Mouse (Mus musculus) heart, embryonic 15.5 days (tissue): ENCODE measurements around the gene Fbxw24. TPM values are rescaled to one million over a fixed set of nuclear protein-coding genes. Genes with fewer than 3 reads are reported as not detected.

Experiments used
- polyA plus RNA-seq: library from polyadenylated mRNA; unstranded; fragments of >200 nt; fragmentation: Nextera tagmentation; extraction: Ambion mirVana; gene quantifications from 2 replicates; pipeline ENCODE4 v1.2.1, GENCODE M21; 2015

Gene Fbxw24
- polyA plus RNA-seq, 1 experiment from 2014 or later: not detected

Other genes starting within 250 kb of the Fbxw24 start
- not detected in 2 replicates for gene Fbxw22, start 221.8 kb downstream of the Fbxw24 start, polyA plus RNA-seq
- gene Fbxw16, start 176.9 kb downstream of the Fbxw24 start, polyA plus RNA-seq: not detected in 2 replicates
- not detected in 2 replicates for gene Fbxw19, start 130.2 kb downstream of the Fbxw24 start, polyA plus RNA-seq
- not detected in 2 replicates for gene Fbxw15, start 57.8 kb downstream of the Fbxw24 start, polyA plus RNA-seq
- gene Fbxw25, start 38.6 kb upstream of the Fbxw24 start, polyA plus RNA-seq: not detected in 2 replicates
- not detected in 2 replicates for gene Fbxw18, start 76.6 kb upstream of the Fbxw24 start, polyA plus RNA-seq
- gene Fbxw26, start 120.0 kb upstream of the Fbxw24 start, polyA plus RNA-seq: not detected in 2 replicates
- gene Fbxw27, start 164.6 kb upstream of the Fbxw24 start, polyA plus RNA-seq: not detected in 2 replicates
- gene Spink8, start 186.2 kb upstream of the Fbxw24 start, polyA plus RNA-seq: 1.4 TPM in 1 of 2 replicates, not detected in the other
- gene Nme6, start 206.7 kb upstream of the Fbxw24 start, polyA plus RNA-seq: 47.5 and 54.3 TPM in 2 replicates
- 2.0 and 3.7 TPM in 2 replicates for gene Camp, start 223.6 kb upstream of the Fbxw24 start, polyA plus RNA-seq
- gene Cdc25a, start 249.5 kb upstream of the Fbxw24 start, polyA plus RNA-seq: 12.0 and 17.9 TPM in 2 replicates